Mouse (Mus musculus): ENCODE measurements around the gene Rbfox2. TPM values are rescaled to one million over a fixed set of nuclear protein-coding genes. Genes with fewer than 3 reads are reported as not detected.

Gene Rbfox2
- polyA plus RNA-seq, 1 experiment = 78.3 TPM

GRCm38 (mm10) chr15:77141711-77142110 lies 165.1 kb downstream of the Rbfox2 start:
- Histone ChIP-seq H3K27ac (ENCODE audit: insufficient read depth, low read length) (no peak overlapping the region), H3K9me3 (replicated peaks; ENCODE audit: control insufficient read depth, insufficient read depth, low read length, poor library complexity, severe bottlenecking) (no peaks in the 10 kb centered on the region; the same call in 1 of the 2 replicates), H3K9ac (ENCODE audit: low read depth, poor library complexity, severe bottlenecking) (no peak overlapping the region), H3K4me1 (ENCODE audit: control insufficient read depth, insufficient read depth, low read length) (no peaks in the 10 kb centered on the region), H3K27me3 (ENCODE audit: control insufficient read depth, insufficient read depth, low read length, poor library complexity, severe bottlenecking) (no peaks in the 10 kb centered on the region), H3K36me3 (ENCODE audit: control insufficient read depth, insufficient read depth, low read length, poor library complexity, severe bottlenecking) (no peaks in the 10 kb centered on the region), H3K4me3 (ENCODE audit: low read depth, low read length) (no peak overlapping the region)
- TF ChIP-seq POLR2A (IDR thresholded peaks at IDR 0.05; ENCODE audit: insufficient read depth, low read length) (no peak), CTCF (IDR thresholded peaks at IDR 0.05; ENCODE audit: low read depth, low read length) (no peak), EP300 (IDR thresholded peaks at IDR 0.05; ENCODE audit: insufficient read depth, low read depth, low read length) (no peak)

- no peaks in the 10 kb centered on the region for H3K4me1 ChIP-seq (ENCODE audit: control insufficient read depth, insufficient read depth, low read length)
- no peaks in the 10 kb centered on the region for H3K27me3 ChIP-seq (ENCODE audit: control insufficient read depth, insufficient read depth, low read length, poor library complexity, severe bottlenecking)
- H3K36me3 ChIP-seq (ENCODE audit: control insufficient read depth, insufficient read depth, low read length, poor library complexity, severe bottlenecking) = no peaks in the 10 kb centered on the region
- H3K9me3 ChIP-seq (replicated peaks; ENCODE audit: control insufficient read depth, insufficient read depth, low read length, poor library complexity, severe bottlenecking) = no peaks in the 10 kb centered on the region; the same call in 1 of the 2 replicates
- H3K9ac ChIP-seq (ENCODE audit: low read depth, poor library complexity, severe bottlenecking) = no peak overlapping the region
- no peak overlapping the region for H3K27ac ChIP-seq (ENCODE audit: insufficient read depth, low read length)
- H3K4me3 ChIP-seq (ENCODE audit: low read depth, low read length) = no peak overlapping the region
- no peak for TF ChIP-seq EP300 (IDR thresholded peaks at IDR 0.05; ENCODE audit: insufficient read depth, low read depth, low read length)
- TF ChIP-seq CTCF (IDR thresholded peaks at IDR 0.05; ENCODE audit: low read depth, low read length) = no peak
- TF ChIP-seq POLR2A (IDR thresholded peaks at IDR 0.05; ENCODE audit: insufficient read depth, low read length) = no peak
These were observed 168.5 kb downstream of the Rbfox2 start for GRCm38 (mm10) chr15:77138282-77138681.

GRCm38 (mm10) chr15:77134483-77134882 lies 172.3 kb downstream of the Rbfox2 start:
- H3K4me1 ChIP-seq (ENCODE audit: control insufficient read depth, insufficient read depth, low read length) = no peaks in the 10 kb centered on the region
- TF ChIP-seq POLR2A (IDR thresholded peaks at IDR 0.05; ENCODE audit: insufficient read depth, low read length) (no peak), EP300 (IDR thresholded peaks at IDR 0.05; ENCODE audit: insufficient read depth, low read depth, low read length) (no peak), CTCF (IDR thresholded peaks at IDR 0.05; ENCODE audit: low read depth, low read length) (no peak)
- H3K9ac ChIP-seq (ENCODE audit: low read depth, poor library complexity, severe bottlenecking) = no peak overlapping the region
- no peaks in the 10 kb centered on the region for H3K27me3 ChIP-seq (ENCODE audit: control insufficient read depth, insufficient read depth, low read length, poor library complexity, severe bottlenecking)
- peaks cover 2% of the 10 kb centered on the region; the same call in 1 of the 2 replicates for H3K36me3 ChIP-seq (ENCODE audit: control insufficient read depth, insufficient read depth, low read length, poor library complexity, severe bottlenecking)
- H3K4me3 ChIP-seq (ENCODE audit: low read depth, low read length) = no peak overlapping the region
- H3K27ac ChIP-seq (ENCODE audit: insufficient read depth, low read length) = no peak overlapping the region
- no peaks in the 10 kb centered on the region; the same call in 1 of the 2 replicates for H3K9me3 ChIP-seq (replicated peaks; ENCODE audit: control insufficient read depth, insufficient read depth, low read length, poor library complexity, severe bottlenecking)

- Histone ChIP-seq H3K36me3 (ENCODE audit: control insufficient read depth, insufficient read depth, low read length, poor library complexity, severe bottlenecking) (peaks cover 2% of the 10 kb centered on the region), H3K27me3 (ENCODE audit: control insufficient read depth, insufficient read depth, low read length, poor library complexity, severe bottlenecking) (no peaks in the 10 kb centered on the region), H3K27ac (ENCODE audit: insufficient read depth, low read length) (no peak overlapping the region), H3K9ac (ENCODE audit: low read depth, poor library complexity, severe bottlenecking) (no peak overlapping the region), H3K4me3 (ENCODE audit: low read depth, low read length) (no peak overlapping the region), H3K9me3 (replicated peaks; ENCODE audit: control insufficient read depth, insufficient read depth, low read length, poor library complexity, severe bottlenecking) (no peaks in the 10 kb centered on the region; the same call in 1 of the 2 replicates), H3K4me1 (ENCODE audit: control insufficient read depth, insufficient read depth, low read length) (no peaks in the 10 kb centered on the region)
- TF ChIP-seq EP300 (IDR thresholded peaks at IDR 0.05; ENCODE audit: insufficient read depth, low read depth, low read length) = no peak
- no peak for TF ChIP-seq CTCF (IDR thresholded peaks at IDR 0.05; ENCODE audit: low read depth, low read length)
- TF ChIP-seq POLR2A (IDR thresholded peaks at IDR 0.05; ENCODE audit: insufficient read depth, low read length) = no peak
These were observed 177.7 kb downstream of the Rbfox2 start for GRCm38 (mm10) chr15:77129154-77129553.

GRCm38 (mm10) chr15:77127737-77128136 lies 179.1 kb downstream of the Rbfox2 start:
- no peak overlapping the region for H3K9ac ChIP-seq (ENCODE audit: low read depth, poor library complexity, severe bottlenecking)
- H3K4me1 ChIP-seq (ENCODE audit: control insufficient read depth, insufficient read depth, low read length) = no peaks in the 10 kb centered on the region
- H3K27ac ChIP-seq (ENCODE audit: insufficient read depth, low read length) = no peak overlapping the region
- H3K36me3 ChIP-seq (ENCODE audit: control insufficient read depth, insufficient read depth, low read length, poor library complexity, severe bottlenecking) = peaks cover 2% of the 10 kb centered on the region
- no peaks in the 10 kb centered on the region for H3K27me3 ChIP-seq (ENCODE audit: control insufficient read depth, insufficient read depth, low read length, poor library complexity, severe bottlenecking)
- H3K4me3 ChIP-seq (ENCODE audit: low read depth, low read length) = no peak overlapping the region
- TF ChIP-seq POLR2A (IDR thresholded peaks at IDR 0.05; ENCODE audit: insufficient read depth, low read length) = no peak
- no peak for TF ChIP-seq CTCF (IDR thresholded peaks at IDR 0.05; ENCODE audit: low read depth, low read length)
- no peak for TF ChIP-seq EP300 (IDR thresholded peaks at IDR 0.05; ENCODE audit: insufficient read depth, low read depth, low read length)
- no peaks in the 10 kb centered on the region for H3K9me3 ChIP-seq (replicated peaks; ENCODE audit: control insufficient read depth, insufficient read depth, low read length, poor library complexity, severe bottlenecking)

- H3K9ac ChIP-seq (ENCODE audit: low read depth, poor library complexity, severe bottlenecking) = no peak overlapping the region
- peaks cover 2% of the 10 kb centered on the region; the same call in 1 of the 2 replicates for H3K36me3 ChIP-seq (ENCODE audit: control insufficient read depth, insufficient read depth, low read length, poor library complexity, severe bottlenecking)
- no peaks in the 10 kb centered on the region for H3K27me3 ChIP-seq (ENCODE audit: control insufficient read depth, insufficient read depth, low read length, poor library complexity, severe bottlenecking)
- H3K9me3 ChIP-seq (replicated peaks; ENCODE audit: control insufficient read depth, insufficient read depth, low read length, poor library complexity, severe bottlenecking) = no peaks in the 10 kb centered on the region
- no peak overlapping the region for H3K4me3 ChIP-seq (ENCODE audit: low read depth, low read length)
- H3K27ac ChIP-seq (ENCODE audit: insufficient read depth, low read length) = no peak overlapping the region
- H3K4me1 ChIP-seq (ENCODE audit: control insufficient read depth, insufficient read depth, low read length) = no peaks in the 10 kb centered on the region
- TF ChIP-seq POLR2A (IDR thresholded peaks at IDR 0.05; ENCODE audit: insufficient read depth, low read length) = no peak
These were observed 180.1 kb downstream of the Rbfox2 start for GRCm38 (mm10) chr15:77126674-77127073.
